Mouse (Mus musculus): ENCODE results near the gene Gap43. TPM values are rescaled to one million over a fixed set of nuclear protein-coding genes. Genes with fewer than 3 reads are reported as not detected.

Gene Gap43
- not detected in 2 replicates for total RNA-seq (2023)

GRCm38 (mm10) chr16:42340021-42340768 lies at the start of gene Gap43:
Gene Gap43 (minus strand): TSS chr16:42340651.

